Mouse (Mus musculus) liver, embryonic 12.5 days (tissue): ENCODE data around the gene Rnaseh2a. TPM values are rescaled to one million over a fixed set of nuclear protein-coding genes. Genes with fewer than 3 reads are reported as not detected.

Source experiments
- ATAC-seq: fragments of 200-750 bp; cut with Nextera tagmentation; 2 replicates; pipeline ENCODE4 v1.8.0; 2017; ENCODE audit warnings: moderate number of reproducible peaks, mild to moderate bottlenecking, moderate library complexity
- H3K27ac ChIP-seq: fragments of 300-500 bp; sonication (generic); 2 replicates; pipeline ENCODE4 v1.5.1; 2016; ENCODE audit warnings: mild to moderate bottlenecking
- H3K27me3 ChIP-seq: fragments of 300-500 bp; sonication (generic); replicated peaks from 2 replicates; pipeline ENCODE4 v1.6.1; 2016; ENCODE audit warnings: mild to moderate bottlenecking, moderate library complexity
- H3K36me3 ChIP-seq: fragments of 300-500 bp; sonication (generic); 2 replicates; pipeline ENCODE4 v1.6.1; 2016; ENCODE audit warnings: mild to moderate bottlenecking, moderate library complexity
- H3K4me1 ChIP-seq: fragments of 300-500 bp; sonication (generic); 2 replicates; pipeline ENCODE4 v1.6.1; 2016
- H3K4me2 ChIP-seq: fragments of 300-500 bp; sonication (generic); 2 replicates; pipeline ENCODE4 v1.6.1; 2016; ENCODE audit warnings: mild to moderate bottlenecking, moderate library complexity
- H3K4me3 ChIP-seq: fragments of 300-500 bp; sonication (generic); 2 replicates; pipeline ENCODE4 v1.5.1; 2016; ENCODE audit warnings: mild to moderate bottlenecking, moderate library complexity
- H3K9ac ChIP-seq: fragments of 300-500 bp; sonication (generic); 2 replicates; pipeline ENCODE4 v1.6.1; 2016; ENCODE audit warnings: mild to moderate bottlenecking, moderate library complexity
- H3K9me3 ChIP-seq: fragments of 300-500 bp; sonication (generic); replicated peaks from 2 replicates; pipeline ENCODE4 v1.6.1; 2016; ENCODE audit warnings: mild to moderate bottlenecking, moderate library complexity
- WGBS: fragments of 180-500 bp; shearing (Covaris S2); methylation state at CpG from one replicate; pipeline ENCODE4 v1.1.7; 2016; ENCODE audit not compliant: insufficient replicate concordance; 5-methylcytosine and 5-hydroxymethylcytosine counted together
- polyA plus RNA-seq: library from polyadenylated mRNA; unstranded; fragments of >200 nt; fragmentation: Nextera tagmentation; extraction: Ambion mirVana; gene quantifications from 2 replicates; pipeline ENCODE4 v1.2.1, GENCODE M21; 2016

Gene Rnaseh2a
- polyA plus RNA-seq, 1 experiment from 2014 or later, result 150 TPM

DNA sequence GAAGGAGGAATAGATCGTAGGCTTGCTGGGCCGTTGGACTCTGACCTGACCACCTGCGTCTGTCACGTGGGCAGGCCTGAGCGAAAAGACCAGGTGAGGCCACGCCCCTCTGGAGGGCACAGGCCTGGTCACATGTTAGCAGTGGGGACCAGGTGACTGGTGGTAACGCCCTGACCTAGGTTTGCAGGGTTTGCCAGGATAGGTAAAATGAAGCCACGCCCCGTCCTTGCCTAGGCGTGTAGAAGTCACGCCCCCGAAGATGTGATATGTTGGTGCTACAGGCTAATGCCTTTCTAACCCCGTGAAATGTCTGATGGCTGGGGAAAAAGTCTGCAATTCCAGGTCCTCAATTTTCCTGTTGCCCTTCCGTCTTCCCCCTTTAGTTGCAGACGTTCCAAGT, 21.3 kb upstream of the Rnaseh2a start:
- peak overlapping the region; percentile 77 for H3K9ac ChIP-seq
- peak overlapping the region; percentile 81 for H3K27ac ChIP-seq
- WGBS, result 5% methylated on average over 15 of the region's 15 CpGs
- ATAC-seq, result peak; percentile 59
- peak overlapping the region; percentile 68 for H3K4me3 ChIP-seq
- peaks cover 13% of the 10 kb centered on the region for H3K27me3 ChIP-seq
- peak overlapping the region; percentile 93 for H3K4me2 ChIP-seq
- H3K9me3 ChIP-seq, result no peaks in the 10 kb centered on the region
- H3K36me3 ChIP-seq, result peaks cover 6% of the 10 kb centered on the region; the same call in 1 of the 2 replicates
- H3K4me1 ChIP-seq, result peaks cover 54% of the 10 kb centered on the region

- Histone ChIP-seq H3K36me3 (peaks cover 1% of the 10 kb centered on the region; the same call in 1 of the 2 replicates), H3K4me2 (peak within 1 kb of the TSS; percentile 93), H3K27ac (peak within 1 kb of the TSS; percentile 88), H3K27me3 (peaks cover 8% of the 10 kb centered on the region; the same call in 1 of the 2 replicates), H3K4me3 (peak within 1 kb of the TSS; percentile 68), H3K9ac (peak within 1 kb of the TSS; percentile 77), H3K4me1 (peaks cover 54% of the 10 kb centered on the region), H3K9me3 (no peaks in the 10 kb centered on the region)
- under 1% methylated on average over 28 of the region's 28 CpGs for WGBS
- ATAC-seq, result peak; percentile 83
Observed at GRCm38 (mm10) chr8:84990349-84990748, 20.8 kb upstream of the Rnaseh2a start, which contains the start of gene Hook2. Hook2 (plus strand) TSS chr8:84990603.

DNA sequence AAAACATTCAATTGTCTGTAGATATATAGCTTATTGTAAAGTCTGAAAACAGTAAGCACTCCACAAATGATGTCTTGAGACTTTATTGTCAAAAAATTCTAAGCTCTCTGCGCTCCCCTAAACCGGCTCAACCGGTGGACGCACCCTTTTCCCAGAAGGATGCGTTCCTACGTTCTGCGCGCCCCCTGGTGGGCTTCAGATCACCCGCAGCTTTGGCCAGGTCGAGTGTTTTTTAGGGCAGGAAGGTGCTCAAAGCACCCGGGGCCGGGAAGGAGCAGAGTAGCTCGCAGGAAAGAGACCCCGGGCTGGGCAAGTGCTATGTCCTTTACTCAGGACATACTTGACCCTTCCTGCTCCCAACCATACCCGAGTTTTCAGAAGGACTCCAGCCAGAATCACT, 20.2 kb upstream of the Rnaseh2a start:
- Histone ChIP-seq H3K4me1 (peaks cover 59% of the 10 kb centered on the region), H3K9ac (peak overlapping the region; percentile 77), H3K4me3 (peak overlapping the region; percentile 68), H3K27ac (peak overlapping the region; percentile 88), H3K27me3 (peaks cover 2% of the 10 kb centered on the region; the same call in 1 of the 2 replicates), H3K36me3 (no peaks in the 10 kb centered on the region), H3K9me3 (no peaks in the 10 kb centered on the region), H3K4me2 (peak overlapping the region; percentile 93)
- ATAC-seq, result peak; percentile 65
- WGBS, result 0% methylated on average over 15 of the region's 15 CpGs

DNA sequence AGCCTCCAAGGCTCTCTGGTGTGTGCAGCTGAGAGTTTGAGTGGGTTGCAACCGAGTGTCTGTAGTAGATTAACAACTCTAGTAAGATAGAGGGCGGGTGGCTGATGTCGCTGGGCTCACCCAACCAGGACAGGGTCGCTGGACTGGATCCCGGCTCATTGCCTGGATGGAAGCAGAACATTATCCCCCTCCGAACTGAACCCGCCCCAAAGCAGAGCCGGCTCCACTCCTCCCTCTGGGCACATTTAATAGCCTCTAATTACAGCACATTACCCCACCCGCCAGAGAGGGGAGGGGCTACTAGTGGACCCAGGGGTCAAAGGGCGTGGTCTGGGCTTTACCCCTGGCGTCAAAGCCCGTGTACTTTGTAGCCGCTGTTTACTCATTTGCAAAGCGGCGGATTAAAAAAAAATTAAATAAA, 19.8 kb upstream of the Rnaseh2a start:
- Histone ChIP-seq H3K36me3 (no peaks in the 10 kb centered on the region), H3K4me3 (peak overlapping the region; percentile 68), H3K27ac (peak overlapping the region; percentile 88), H3K9me3 (no peaks in the 10 kb centered on the region), H3K9ac (peak overlapping the region; percentile 77), H3K4me1 (peaks cover 64% of the 10 kb centered on the region), H3K27me3 (no peaks in the 10 kb centered on the region), H3K4me2 (peak overlapping the region; percentile 93)
- 0 out of 2 replicates have a peak, but pooled peaks have one; percentile 10 for ATAC-seq
- WGBS, result 7% methylated on average over 15 of the region's 15 CpGs

DNA sequence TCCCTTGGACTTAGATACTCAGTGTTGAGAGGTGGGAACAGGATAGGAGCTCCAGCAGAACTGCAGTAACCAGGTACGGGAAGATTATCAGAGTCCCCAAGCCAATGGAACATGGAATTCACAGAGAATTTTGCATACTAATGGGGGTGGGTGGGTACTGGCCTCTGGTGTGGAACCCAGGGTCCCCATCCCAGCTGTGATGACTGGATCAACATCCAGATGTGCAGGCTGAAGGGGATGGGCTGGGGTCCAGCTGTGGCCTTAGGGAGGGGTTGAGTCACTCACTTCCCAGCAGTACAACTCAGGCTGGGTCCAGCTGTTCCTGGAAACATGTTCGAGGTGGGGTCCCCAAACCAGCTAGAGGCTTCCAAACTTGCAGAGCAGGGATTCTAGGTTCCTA, 18.3 kb upstream of the Rnaseh2a start:
- WGBS, result 65% methylated on average over 2 of the region's 2 CpGs
- ATAC-seq, result no peak
- H3K27ac ChIP-seq, result no peak overlapping the region
- no peak overlapping the region for H3K4me3 ChIP-seq
- no peaks in the 10 kb centered on the region for H3K9me3 ChIP-seq
- no peaks in the 10 kb centered on the region for H3K36me3 ChIP-seq
- no peak overlapping the region for H3K4me2 ChIP-seq
- H3K4me1 ChIP-seq, result peaks cover 76% of the 10 kb centered on the region
- H3K9ac ChIP-seq, result no peak overlapping the region
- H3K27me3 ChIP-seq, result no peaks in the 10 kb centered on the region

DNA sequence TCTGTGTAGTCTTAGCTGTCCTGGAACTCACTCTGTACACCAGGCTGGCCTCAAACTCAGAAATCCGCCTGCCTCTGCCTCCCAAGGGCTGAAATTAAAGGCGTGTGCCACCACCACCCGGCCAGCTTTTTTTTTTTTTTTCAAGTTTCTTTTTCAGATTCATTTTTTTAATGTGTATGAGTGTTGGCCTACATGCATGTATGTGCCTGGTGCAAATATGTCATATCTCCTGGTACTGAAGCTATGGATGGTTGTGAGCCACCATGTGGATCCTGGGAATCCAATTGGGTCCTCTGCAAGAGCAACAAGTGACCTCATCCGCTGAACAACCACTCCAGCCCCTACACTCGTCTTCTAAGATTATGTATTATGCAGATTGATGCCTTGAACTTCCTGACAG, 17.8 kb upstream of the Rnaseh2a start:
- peaks cover 81% of the 10 kb centered on the region for H3K4me1 ChIP-seq
- no peak overlapping the region for H3K4me3 ChIP-seq
- WGBS, result 66% methylated on average over 5 of the region's 5 CpGs
- H3K27me3 ChIP-seq, result no peaks in the 10 kb centered on the region
- H3K9ac ChIP-seq, result no peak overlapping the region
- no peaks in the 10 kb centered on the region for H3K36me3 ChIP-seq
- ATAC-seq, result no peak
- H3K9me3 ChIP-seq, result no peaks in the 10 kb centered on the region
- no peak overlapping the region for H3K4me2 ChIP-seq
- H3K27ac ChIP-seq, result no peak overlapping the region

- H3K27me3 ChIP-seq, result no peaks in the 10 kb centered on the region
- H3K9me3 ChIP-seq, result no peaks in the 10 kb centered on the region
- no peaks in the 10 kb centered on the region for H3K36me3 ChIP-seq
- H3K4me3 ChIP-seq, result peak overlapping the region; percentile 63
- H3K9ac ChIP-seq, result peak overlapping the region; percentile 75
- H3K4me2 ChIP-seq, result peak overlapping the region; percentile 94
- 27% methylated on average over 8 of the region's 8 CpGs for WGBS
- peak overlapping the region; percentile 83 for H3K27ac ChIP-seq
- no peak for ATAC-seq
- H3K4me1 ChIP-seq, result peaks cover 88% of the 10 kb centered on the region
Observed at GRCm38 (mm10) chr8:84986379-84986945, 16.9 kb upstream of the Rnaseh2a start.

DNA sequence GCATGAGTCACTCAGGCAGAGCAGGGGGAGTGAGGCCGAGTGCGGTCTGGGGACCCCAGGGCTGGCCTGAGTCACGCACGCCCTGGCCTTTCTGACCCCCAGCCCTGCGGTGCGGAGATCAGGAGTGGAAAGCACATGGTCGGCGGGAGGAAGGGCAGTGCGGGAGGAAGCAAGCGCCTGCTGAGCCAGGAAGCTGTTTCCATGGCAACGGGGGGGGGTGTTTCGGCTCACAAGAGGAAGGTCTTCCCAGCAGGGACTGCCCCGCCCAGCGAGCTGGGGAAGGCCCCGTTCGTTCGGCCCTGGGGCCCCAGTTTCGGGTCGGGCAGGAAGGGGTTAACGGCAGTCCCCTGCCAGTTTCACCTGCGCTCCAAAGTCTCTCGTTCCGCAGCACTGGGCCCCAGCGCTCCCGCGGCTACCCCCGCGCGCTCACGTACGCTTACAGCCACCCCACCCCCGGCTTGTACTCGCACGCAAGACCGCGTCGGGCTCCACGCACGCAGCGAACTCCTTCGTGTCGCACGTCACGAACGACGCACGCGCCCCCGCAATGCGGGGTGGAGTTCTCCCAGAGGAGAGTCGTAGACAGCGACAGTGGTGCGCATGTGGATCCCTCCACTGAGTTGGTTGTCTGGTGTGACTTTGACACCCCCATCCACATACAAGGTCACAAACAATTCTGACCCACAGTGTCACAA, 16.3 kb upstream of the Rnaseh2a start:
- Histone ChIP-seq H3K9me3 (no peaks in the 10 kb centered on the region), H3K4me2 (peak overlapping the region; percentile 94), H3K9ac (peak overlapping the region; percentile 75), H3K4me3 (peak overlapping the region; percentile 63), H3K4me1 (peaks cover 88% of the 10 kb centered on the region), H3K27me3 (no peaks in the 10 kb centered on the region), H3K36me3 (no peaks in the 10 kb centered on the region), H3K27ac (peak overlapping the region; percentile 83)
- WGBS, result under 1% methylated on average over 53 of the region's 53 CpGs
- ATAC-seq, result peak; percentile 30

- Histone ChIP-seq H3K9me3 (no peaks in the 10 kb centered on the region), H3K9ac (peak overlapping the region; percentile 75), H3K27ac (peak overlapping the region; percentile 83), H3K4me1 (peaks cover 91% of the 10 kb centered on the region), H3K4me3 (peak overlapping the region; percentile 63), H3K4me2 (peak overlapping the region; percentile 94), H3K36me3 (no peaks in the 10 kb centered on the region), H3K27me3 (no peaks in the 10 kb centered on the region)
- WGBS, result under 1% methylated on average over 23 of the region's 23 CpGs
- no peak for ATAC-seq
Observed at GRCm38 (mm10) chr8:84985049-84985683, 15.6 kb upstream of the Rnaseh2a start.

DNA sequence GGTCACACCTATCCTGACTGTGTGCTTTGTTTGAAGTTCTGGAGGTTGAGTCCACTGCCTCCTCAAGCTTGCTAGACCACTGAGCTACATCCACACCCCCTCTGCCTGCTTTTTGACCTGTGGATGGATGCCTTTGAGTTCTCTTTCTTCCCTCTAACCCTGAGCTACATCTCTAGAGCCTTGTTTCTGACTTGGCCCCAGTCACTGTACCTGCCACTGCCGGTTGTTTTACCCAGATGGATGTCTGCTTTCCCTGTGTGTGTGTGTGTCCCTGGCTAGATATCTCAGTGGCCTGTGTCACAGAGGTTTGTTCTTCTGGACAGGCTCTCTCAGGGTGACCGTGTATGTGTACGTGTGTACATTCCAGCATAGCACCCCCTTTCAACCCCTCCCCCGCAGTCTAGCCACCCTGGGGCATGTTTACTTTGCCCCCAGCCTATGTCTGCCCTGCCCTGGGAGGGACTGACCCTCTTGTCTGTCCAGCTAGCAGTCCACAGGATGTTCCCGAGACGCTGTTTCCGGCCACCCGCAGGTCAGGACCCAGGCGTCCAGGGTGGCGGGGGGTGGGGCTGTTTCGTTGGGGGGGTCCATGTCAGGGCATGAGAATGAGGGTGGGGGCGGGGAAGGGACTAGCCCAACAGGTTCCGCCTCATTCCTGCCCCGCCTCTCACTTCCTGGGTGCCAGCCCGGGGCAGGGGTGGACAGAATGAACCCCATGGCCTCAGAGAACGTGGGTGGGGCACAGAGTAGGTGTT, 14.9 kb upstream of the Rnaseh2a start:
- peak; percentile 1; the same call in 1 of the 2 replicates for ATAC-seq
- peaks cover 96% of the 10 kb centered on the region for H3K4me1 ChIP-seq
- 14% methylated on average over 16 of the region's 16 CpGs for WGBS

DNA sequence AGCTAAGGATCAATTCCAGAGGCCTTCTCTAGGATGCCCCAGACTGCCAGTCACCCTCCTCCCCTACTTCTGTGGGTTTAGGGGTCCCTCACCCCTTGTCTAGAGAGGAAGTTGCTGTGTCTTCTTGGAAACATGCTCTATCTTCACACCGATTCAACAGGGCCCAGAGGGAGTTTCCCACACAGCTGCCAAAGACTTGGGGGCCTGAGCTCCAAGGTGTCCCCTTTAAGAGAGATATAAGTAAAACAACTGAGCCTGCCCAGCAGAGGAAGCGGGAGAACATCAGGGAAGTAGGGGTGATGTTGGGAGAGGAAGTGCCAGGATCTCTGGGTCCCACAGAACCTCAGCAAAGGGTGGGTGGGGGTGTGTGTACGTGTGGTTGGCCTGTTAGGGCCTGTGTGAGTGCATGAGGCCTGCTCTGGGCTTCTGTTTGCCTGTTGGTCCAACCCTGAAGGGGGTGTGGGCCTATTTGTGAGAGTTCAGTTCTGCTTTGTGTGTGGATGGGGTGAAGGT, 13.0 kb upstream of the Rnaseh2a start:
- 34% methylated on average over 3 of the region's 3 CpGs for WGBS
- H3K4me2 ChIP-seq, result no peak overlapping the region

More for the DNA sequence above, 14.9 kb upstream of the Rnaseh2a start:
- Histone ChIP-seq H3K9me3 (no peaks in the 10 kb centered on the region), H3K9ac (peak overlapping the region; percentile 75), H3K27me3 (no peaks in the 10 kb centered on the region), H3K27ac (peak overlapping the region; percentile 83), H3K36me3 (no peaks in the 10 kb centered on the region), H3K4me3 (peak overlapping the region; percentile 63), H3K4me2 (peak overlapping the region; percentile 94)

More for the DNA sequence above, 13.0 kb upstream of the Rnaseh2a start:
- Histone ChIP-seq H3K27ac (peak overlapping the region; percentile 5; the same call in 1 of the 2 replicates), H3K27me3 (no peaks in the 10 kb centered on the region), H3K36me3 (no peaks in the 10 kb centered on the region), H3K9me3 (no peaks in the 10 kb centered on the region), H3K9ac (no peak overlapping the region), H3K4me3 (no peak overlapping the region), H3K4me1 (peaks cover 97% of the 10 kb centered on the region)
- ATAC-seq, result no peak
